Mouse (Mus musculus): ENCODE results near the gene Mllt3. TPM values are rescaled to one million over a fixed set of nuclear protein-coding genes. Genes with fewer than 3 reads are reported as not detected.

The Mllt3 gene
- polyA plus RNA-seq, 1 experiment from 2014 or later: 51.9 TPM

- WGBS: 90% methylated on average over 4 of the region's 4 CpGs
- Histone ChIP-seq H3K4me3 (no peak overlapping the region), H3K27ac (no peak overlapping the region), H3K9ac (no peak overlapping the region), H3K36me3 (peaks cover 15% of the 10 kb centered on the region), H3K9me3 (no peaks in the 10 kb centered on the region), H3K4me1 (no peaks in the 10 kb centered on the region), H3K27me3 (no peaks in the 10 kb centered on the region), H3K4me2 (replicated peaks) (no peak overlapping the region)
- no peak for ATAC-seq (ENCODE audit: low FRiP score, low read depth)
Observed at GRCm38 (mm10) chr4:87774515-87774914, 258.6 kb downstream of the Mllt3 start.

- H3K36me3 ChIP-seq: no peaks in the 10 kb centered on the region
- 35% methylated on average over 11 of the region's 11 CpGs for WGBS
Observed at GRCm38 (mm10) chr4:87767711-87768561, 265.2 kb downstream of the Mllt3 start.

GRCm38 (mm10) chr4:87765729-87766128, 267.4 kb downstream of the Mllt3 start:
- no peak overlapping the region for H3K4me3 ChIP-seq
- H3K27ac ChIP-seq: no peak overlapping the region
- peaks cover 22% of the 10 kb centered on the region for H3K4me1 ChIP-seq
- H3K4me2 ChIP-seq (replicated peaks): no peak overlapping the region
- H3K9ac ChIP-seq: no peak overlapping the region
- H3K9me3 ChIP-seq: no peaks in the 10 kb centered on the region
- 0 out of 2 replicates have a peak, but pooled peaks have one; percentile 42 for ATAC-seq (ENCODE audit: low FRiP score, low read depth)
- H3K27me3 ChIP-seq: peaks cover 5% of the 10 kb centered on the region; the same call in 1 of the 2 replicates
- no peaks in the 10 kb centered on the region for H3K36me3 ChIP-seq
- WGBS: 38% methylated on average over 3 of the region's 3 CpGs

More at GRCm38 (mm10) chr4:87767711-87768561, 265.2 kb downstream of the Mllt3 start:
- Histone ChIP-seq H3K9me3 (no peaks in the 10 kb centered on the region), H3K27ac (no peak overlapping the region; the same call in 1 of the 2 replicates), H3K4me1 (peaks cover 22% of the 10 kb centered on the region), H3K4me2 (replicated peaks) (no peak overlapping the region), H3K27me3 (no peaks in the 10 kb centered on the region), H3K4me3 (no peak overlapping the region), H3K9ac (no peak overlapping the region)
- ATAC-seq (ENCODE audit: low FRiP score, low read depth): peak; percentile 79; the same call in 1 of the 2 replicates

- 81% methylated on average over 2 of the region's 2 CpGs for WGBS
- Histone ChIP-seq H3K4me3 (no peak overlapping the region), H3K9me3 (no peaks in the 10 kb centered on the region), H3K36me3 (no peaks in the 10 kb centered on the region), H3K4me1 (peaks cover 6% of the 10 kb centered on the region; the same call in 1 of the 2 replicates), H3K27ac (no peak overlapping the region), H3K27me3 (peaks cover 5% of the 10 kb centered on the region; the same call in 1 of the 2 replicates), H3K4me2 (replicated peaks) (no peak overlapping the region), H3K9ac (no peak overlapping the region)
- ATAC-seq (ENCODE audit: low FRiP score, low read depth): no peak
Observed at GRCm38 (mm10) chr4:87761075-87761474, 272.1 kb downstream of the Mllt3 start.

- Histone ChIP-seq H3K4me1 (no peaks in the 10 kb centered on the region), H3K9me3 (no peaks in the 10 kb centered on the region), H3K4me3 (no peak overlapping the region), H3K36me3 (no peaks in the 10 kb centered on the region), H3K4me2 (replicated peaks) (no peak overlapping the region), H3K27me3 (peaks cover 5% of the 10 kb centered on the region; the same call in 1 of the 2 replicates), H3K27ac (no peak overlapping the region), H3K9ac (no peak overlapping the region)
- no peak for ATAC-seq (ENCODE audit: low FRiP score, low read depth)
- WGBS: 90% methylated on average over 1 of the region's 1 CpGs
Observed at GRCm38 (mm10) chr4:87760297-87760696, 272.9 kb downstream of the Mllt3 start.

GRCm38 (mm10) chr4:87759625-87760024, 273.5 kb downstream of the Mllt3 start:
- WGBS: 48% methylated on average over 2 of the region's 2 CpGs
- Histone ChIP-seq H3K36me3 (no peaks in the 10 kb centered on the region), H3K9ac (no peak overlapping the region), H3K4me1 (no peaks in the 10 kb centered on the region), H3K4me3 (no peak overlapping the region), H3K27ac (no peak overlapping the region), H3K27me3 (peaks cover 5% of the 10 kb centered on the region; the same call in 1 of the 2 replicates), H3K9me3 (no peaks in the 10 kb centered on the region), H3K4me2 (replicated peaks) (no peak overlapping the region)
- ATAC-seq (ENCODE audit: low FRiP score, low read depth): no peak

- no peaks in the 10 kb centered on the region for H3K9me3 ChIP-seq
- no peak overlapping the region for H3K27ac ChIP-seq
- no peak for ATAC-seq (ENCODE audit: low FRiP score, low read depth)
- no peak overlapping the region for H3K9ac ChIP-seq
- no peak overlapping the region for H3K4me3 ChIP-seq
- H3K4me2 ChIP-seq (replicated peaks): no peak overlapping the region
- WGBS: 89% methylated on average over 6 of the region's 6 CpGs
- no peaks in the 10 kb centered on the region for H3K36me3 ChIP-seq
- no peaks in the 10 kb centered on the region for H3K4me1 ChIP-seq
- peaks cover 5% of the 10 kb centered on the region; the same call in 1 of the 2 replicates for H3K27me3 ChIP-seq
Observed at GRCm38 (mm10) chr4:87759110-87759509, 274.1 kb downstream of the Mllt3 start.

- Histone ChIP-seq H3K4me2 (replicated peaks) (no peak overlapping the region), H3K4me3 (no peak overlapping the region), H3K27me3 (0 out of 2 replicates have a peak, but pooled peaks cover 9% of the 10 kb centered on the region), H3K4me1 (peaks cover 7% of the 10 kb centered on the region), H3K27ac (no peak overlapping the region), H3K36me3 (no peaks in the 10 kb centered on the region), H3K9ac (no peak overlapping the region), H3K9me3 (no peaks in the 10 kb centered on the region)
- ATAC-seq (ENCODE audit: low FRiP score, low read depth): no peak
- 90% methylated on average over 2 of the region's 2 CpGs for WGBS
Observed at GRCm38 (mm10) chr4:87751515-87751864, 281.7 kb downstream of the Mllt3 start.

GRCm38 (mm10) chr4:87750856-87751514, 282.2 kb downstream of the Mllt3 start:
- H3K27ac ChIP-seq: no peak overlapping the region
- H3K9me3 ChIP-seq: no peaks in the 10 kb centered on the region
- ATAC-seq (ENCODE audit: low FRiP score, low read depth): no peak
- H3K9ac ChIP-seq: no peak overlapping the region
- 84% methylated on average over 5 of the region's 5 CpGs for WGBS
- no peak overlapping the region for H3K4me3 ChIP-seq
- no peak overlapping the region for H3K4me2 ChIP-seq (replicated peaks)
- peaks cover 7% of the 10 kb centered on the region for H3K4me1 ChIP-seq
- H3K36me3 ChIP-seq: no peaks in the 10 kb centered on the region
- 0 out of 2 replicates have a peak, but pooled peaks cover 9% of the 10 kb centered on the region for H3K27me3 ChIP-seq

GRCm38 (mm10) chr4:87749532-87750234, 283.5 kb downstream of the Mllt3 start:
- Histone ChIP-seq H3K4me3 (no peak overlapping the region), H3K27ac (no peak overlapping the region), H3K4me1 (peaks cover 11% of the 10 kb centered on the region), H3K36me3 (no peaks in the 10 kb centered on the region), H3K4me2 (replicated peaks) (no peak overlapping the region), H3K9ac (no peak overlapping the region), H3K9me3 (no peaks in the 10 kb centered on the region), H3K27me3 (0 out of 2 replicates have a peak, but pooled peaks cover 9% of the 10 kb centered on the region)
- 67% methylated on average over 4 of the region's 4 CpGs for WGBS
- no peak for ATAC-seq (ENCODE audit: low FRiP score, low read depth)

GRCm38 (mm10) chr4:87745016-87745645, 288.0 kb downstream of the Mllt3 start:
- Histone ChIP-seq H3K4me3 (no peak overlapping the region), H3K27me3 (peaks cover 18% of the 10 kb centered on the region; the same call in 1 of the 2 replicates), H3K27ac (no peak overlapping the region), H3K9ac (no peak overlapping the region), H3K4me1 (peaks cover 9% of the 10 kb centered on the region; the same call in 1 of the 2 replicates), H3K36me3 (no peaks in the 10 kb centered on the region), H3K4me2 (replicated peaks) (no peak overlapping the region), H3K9me3 (no peaks in the 10 kb centered on the region)
- ATAC-seq (ENCODE audit: low FRiP score, low read depth): peak; percentile 90
- 16% methylated on average over 3 of the region's 3 CpGs for WGBS

All from limb, embryonic 13.5 days (tissue).